In the genomic region with DNA sequence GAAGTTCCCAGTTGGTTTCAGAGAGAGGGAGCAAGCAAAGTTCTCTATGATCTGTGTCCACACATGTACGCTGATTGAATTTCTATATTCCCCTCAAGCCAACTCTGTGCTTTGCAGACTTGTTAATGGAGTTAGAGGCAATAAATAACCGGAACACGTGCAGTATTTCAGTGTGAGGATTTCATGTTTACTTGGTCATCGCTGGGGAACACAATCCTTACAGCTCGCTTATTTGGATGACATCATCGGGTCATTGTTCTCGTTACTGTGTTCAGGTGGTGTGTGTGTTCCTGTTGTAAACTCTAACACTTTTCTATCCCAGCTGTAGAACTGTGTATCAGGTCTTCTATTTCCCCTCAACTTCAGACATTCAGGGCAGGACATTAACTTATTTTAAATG, we compare ENCODE assay signal across 24 mouse cellular contexts.
"Had no signal": no experiment of that assay in that cellular context is flagged by ENCODE, and none has a peak within 500 bp of the region (broad histone marks: within the 10 kb centered on the region; RNA-seq: fewer than 3 reads in every experiment).

No protein-coding gene starts in this region.

- H3K36me3 ChIP-seq: heart, embryonic 13.5 days; heart, embryonic 15.5 days; hindbrain, embryonic 13.5 days; intestine, embryonic 15.5 days; limb, embryonic 13.5 days; liver, embryonic 13.5 days; liver, embryonic 15.5 days had no signal

- H3K27ac ChIP-seq: heart, adult 2 months; heart, embryonic 13.5 days; heart, embryonic 15.5 days; hindbrain, embryonic 13.5 days; intestine, embryonic 15.5 days; layer of hippocampus, adult 2 months; left cerebral cortex, adult 2 months; limb, embryonic 13.5 days; liver, embryonic 13.5 days; liver, embryonic 15.5 days had no signal

- H3K9ac ChIP-seq: heart, embryonic 13.5 days; heart, embryonic 15.5 days; hindbrain, embryonic 13.5 days; intestine, embryonic 15.5 days; limb, embryonic 13.5 days; liver, embryonic 13.5 days; liver, embryonic 15.5 days had no signal

- H3K27me3 ChIP-seq: heart, embryonic 13.5 days; heart, embryonic 15.5 days; hindbrain, embryonic 13.5 days; intestine, embryonic 15.5 days; limb, embryonic 13.5 days; liver, embryonic 13.5 days; liver, embryonic 15.5 days had no signal

- DNase-seq: gastrocnemius, postnatal 14 days; gastrocnemius, postnatal 36 days; heart, adult 2 months; heart, postnatal 14 days; heart, postnatal 36 days; kidney, adult 18-20 months; kidney, adult 8-10 months; kidney, postnatal 25 days; kidney, postnatal 4 days; liver; liver, embryonic 13.5 days had no signal

- ATAC-seq: hindbrain, embryonic 16.5 days; inflammation-experienced regulatory T-cells, adult 6 months; intestine, embryonic 15.5 days; intestine, postnatal 0 days had no signal

- H3K9me3 ChIP-seq: heart, embryonic 13.5 days; heart, embryonic 15.5 days; hindbrain, embryonic 13.5 days; intestine, embryonic 15.5 days; limb, embryonic 13.5 days; liver, embryonic 13.5 days; liver, embryonic 15.5 days had no signal

- H3K4me2 ChIP-seq: heart, embryonic 11.5 days; heart, embryonic 13.5 days; heart, embryonic 15.5 days; hindbrain, embryonic 13.5 days; intestine, embryonic 15.5 days; limb, embryonic 13.5 days; liver, embryonic 11.5 days; liver, embryonic 13.5 days; liver, embryonic 15.5 days had no signal

- H3K4me1 ChIP-seq: heart, embryonic 13.5 days; heart, embryonic 15.5 days; hindbrain, embryonic 13.5 days; intestine, embryonic 15.5 days; limb, embryonic 13.5 days; liver, embryonic 13.5 days; liver, embryonic 15.5 days had no signal

- H3K4me3 ChIP-seq: heart, adult 2 months; heart, embryonic 13.5 days; heart, embryonic 15.5 days; hindbrain, embryonic 13.5 days; intestine, embryonic 15.5 days; layer of hippocampus, adult 2 months; left cerebral cortex, adult 2 months; limb, embryonic 13.5 days; liver, embryonic 13.5 days; liver, embryonic 15.5 days had no signal
